Mouse (Mus musculus) brain, embryonic 14.5 days (tissue): ENCODE data around the gene Fam84b.

Source experiments
- CTCF ChIP-seq: fragments of 200-500 bp; IDR thresholded peaks from 2 replicates; pipeline ENCODE4 v1.5.1; 2012; ENCODE audit warnings: inconsistent platforms, mild to moderate bottlenecking, moderate library complexity, borderline replicate concordance; ENCODE audit not compliant: insufficient read depth, insufficient read length; ENCODE audit errors: extremely low read depth
- POLR2A ChIP-seq: fragments of 200-500 bp; IDR thresholded peaks from 2 replicates; pipeline ENCODE4 v1.6.1; 2012; ENCODE audit warnings: mild to moderate bottlenecking, inconsistent platforms, borderline replicate concordance; ENCODE audit not compliant: poor library complexity, insufficient read depth, insufficient read length, severe bottlenecking; ENCODE audit errors: extremely low read depth

DNA sequence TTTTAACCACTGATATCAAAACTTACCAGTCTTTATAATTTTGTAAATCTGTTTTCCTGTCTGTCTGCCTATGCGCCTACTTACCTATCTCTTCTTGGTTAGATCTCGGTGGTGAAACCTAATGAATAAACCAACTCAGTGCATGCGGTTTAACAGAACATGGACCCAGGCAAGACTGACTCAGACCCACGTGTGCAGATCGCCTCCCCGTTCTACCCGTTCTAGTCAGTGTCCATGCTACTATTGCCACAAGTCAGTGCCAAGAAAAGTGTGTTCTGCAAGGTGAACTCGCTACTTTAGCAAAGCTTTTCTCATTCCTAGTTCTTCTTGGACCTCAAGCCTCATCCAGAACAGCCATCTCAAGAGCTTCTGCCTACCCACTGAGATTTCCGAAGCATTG, 15.9 kb downstream of the Fam84b start:
- TF ChIP-seq POLR2A (no peak), CTCF (no peak)
